Mouse (Mus musculus): Measurements from ENCODE around the gene Kirrel3. TPM values are rescaled to one million over a fixed set of nuclear protein-coding genes. Genes with fewer than 3 reads are reported as not detected.

Gene Kirrel3
- total RNA-seq, 2 experiments from 2014 or later: 59.8 to 65.9 TPM

GRCm38 (mm10) chr9:34589799-34590198 is 104.1 kb downstream of the Kirrel3 start:
- no peak for DNase-seq
- intact Hi-C loops (cut with DNase I): no loop called here

DNA sequence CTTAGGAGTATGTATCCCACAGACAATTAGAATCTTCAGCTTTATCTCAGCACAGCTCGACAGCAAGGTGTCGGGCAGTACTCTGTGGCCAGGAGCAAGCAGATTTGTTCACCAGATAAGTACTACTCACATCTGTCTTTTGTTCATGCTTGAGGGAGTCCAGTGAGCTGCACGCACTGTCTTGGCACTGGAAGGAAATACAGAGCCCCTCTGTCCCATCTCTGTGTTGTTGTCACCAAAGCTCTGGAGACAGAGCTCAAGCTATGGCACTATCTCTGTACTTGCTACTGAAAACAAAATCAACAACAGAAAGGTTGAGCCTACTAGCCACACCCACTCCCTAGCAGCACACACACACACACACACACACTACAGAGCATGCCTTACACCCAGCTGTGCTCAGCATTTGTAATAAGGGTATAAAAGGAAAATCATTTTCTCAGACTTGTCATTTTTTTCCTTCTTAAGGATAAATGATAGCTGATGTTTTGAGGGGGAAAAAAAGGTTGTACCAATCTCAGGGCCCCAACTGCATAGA is 106.4 kb downstream of the Kirrel3 start:
- DNase-seq: no peak
- intact Hi-C loops (cut with DNase I): no loop called here

DNA sequence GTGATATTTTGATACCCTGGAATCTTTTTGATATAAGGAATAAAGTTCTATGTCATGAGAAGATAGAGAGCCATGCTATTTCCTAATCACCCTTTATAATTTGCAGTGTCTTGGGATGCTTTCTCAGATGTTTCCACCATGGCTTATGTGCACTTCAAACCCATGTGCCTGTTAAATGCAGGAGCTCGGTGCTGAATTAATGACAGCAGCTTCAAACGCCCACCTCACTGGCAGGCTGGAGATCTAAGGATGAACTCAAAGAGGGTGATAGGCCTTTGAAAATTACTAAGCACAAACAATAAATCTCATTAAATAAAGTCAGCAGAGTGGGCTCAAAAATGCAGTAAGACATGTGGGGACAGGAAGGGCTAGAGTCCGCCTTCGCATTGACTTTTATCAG is 108.2 kb downstream of the Kirrel3 start:
- intact Hi-C loops (cut with DNase I): no loop called here
- no peak for DNase-seq

- DNase-seq: no peak
- intact Hi-C loops (cut with DNase I): no loop called here
Observed at GRCm38 (mm10) chr9:34600326-34600725, 114.6 kb downstream of the Kirrel3 start.

DNA sequence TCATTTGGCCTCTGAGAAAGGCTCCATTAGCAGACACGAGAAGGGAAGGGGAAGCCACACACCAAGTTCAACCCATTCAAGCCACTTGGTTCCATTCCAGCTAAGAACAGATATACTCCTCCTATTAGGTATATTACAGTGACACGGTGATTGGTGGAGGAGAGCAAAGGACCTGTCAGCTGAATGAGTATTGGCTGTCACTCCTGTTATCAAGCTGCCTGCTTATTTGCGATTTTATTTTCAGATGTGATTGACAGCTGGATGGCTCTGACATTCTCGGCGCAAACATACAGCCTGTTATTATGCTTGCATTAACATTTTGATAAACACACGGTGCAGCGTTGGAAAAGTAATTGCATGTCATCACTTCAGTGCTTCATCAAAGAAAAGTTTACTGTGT is 118.1 kb downstream of the Kirrel3 start:
- DNase-seq: no peak
- intact Hi-C loops (cut with DNase I): no loop called here

DNA sequence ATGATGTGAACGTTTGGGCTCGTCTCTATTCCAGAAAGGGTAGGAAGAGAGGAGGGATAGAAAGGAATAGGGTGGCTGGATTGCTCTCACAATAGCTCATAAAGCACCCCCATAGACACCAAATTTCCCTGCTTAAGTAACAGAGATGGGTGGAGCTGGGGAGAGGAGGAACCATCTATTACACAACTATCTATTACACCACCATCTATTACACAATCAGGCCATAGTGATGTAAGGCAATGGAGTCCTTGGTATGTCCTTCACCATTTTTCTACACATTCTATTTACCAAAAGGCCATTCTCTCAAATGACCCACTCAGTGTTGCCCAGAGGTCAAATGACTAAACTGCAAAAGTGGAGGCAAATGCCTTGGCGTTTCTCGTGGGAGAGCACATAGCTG is 119.2 kb downstream of the Kirrel3 start:
- intact Hi-C loops (cut with DNase I): no loop called here
- DNase-seq: no peak

- no peak for DNase-seq
- intact Hi-C loops (cut with DNase I): no loop called here
Observed at GRCm38 (mm10) chr9:34605486-34605885, 119.8 kb downstream of the Kirrel3 start.

- DNase-seq: peak; percentile 83
- intact Hi-C loops (cut with DNase I): no loop called here
Observed at GRCm38 (mm10) chr9:34607976-34608375, 122.3 kb downstream of the Kirrel3 start.

DNA sequence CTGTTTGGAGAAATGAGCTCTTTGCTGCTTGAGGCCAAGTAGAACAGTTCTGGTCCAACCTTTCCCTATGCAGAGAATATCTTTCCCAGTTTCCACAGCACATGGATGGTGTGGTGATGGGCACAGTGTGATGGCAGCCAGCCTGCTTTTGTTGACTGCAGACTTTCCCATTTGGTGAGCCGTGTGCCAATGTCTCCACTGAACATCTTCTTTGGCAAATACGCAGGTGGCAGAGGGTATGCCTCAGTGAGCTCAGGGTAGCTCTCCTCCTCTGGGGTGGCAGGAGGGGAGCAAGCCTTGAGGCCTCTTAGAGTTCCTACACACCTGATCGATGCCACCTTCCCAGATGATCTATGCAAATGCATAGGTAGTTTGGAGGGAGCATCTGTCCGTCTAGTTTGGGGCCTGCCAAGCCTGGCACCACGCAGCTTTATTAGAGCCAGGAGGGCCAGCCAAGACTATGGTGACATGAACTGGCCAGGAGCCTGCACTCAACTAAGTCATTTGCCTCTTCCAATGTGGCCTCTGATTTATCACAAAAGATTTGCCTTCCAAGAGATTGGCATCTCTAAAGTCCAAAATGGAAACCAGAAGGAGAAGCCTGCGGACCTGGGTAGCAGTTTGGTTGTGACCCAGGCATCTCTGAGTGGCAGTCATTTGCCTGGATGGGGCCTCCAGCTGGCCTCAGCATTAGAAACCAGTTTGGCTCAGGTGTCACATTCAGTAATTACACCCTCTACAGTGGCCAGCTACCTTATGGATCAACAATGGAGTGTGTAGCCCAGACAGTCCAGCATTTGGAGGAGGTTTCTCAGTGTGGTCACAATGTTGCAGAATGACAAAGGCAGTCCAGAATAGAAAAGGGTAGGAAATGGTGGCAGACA is 127.4 kb downstream of the Kirrel3 start:
- DNase-seq: peak; percentile 84
- intact Hi-C loops (cut with DNase I): no loop called here

- DNase-seq: no peak
- intact Hi-C loops (cut with DNase I): no loop called here
Observed at GRCm38 (mm10) chr9:34618099-34618498, 132.4 kb downstream of the Kirrel3 start.

DNA sequence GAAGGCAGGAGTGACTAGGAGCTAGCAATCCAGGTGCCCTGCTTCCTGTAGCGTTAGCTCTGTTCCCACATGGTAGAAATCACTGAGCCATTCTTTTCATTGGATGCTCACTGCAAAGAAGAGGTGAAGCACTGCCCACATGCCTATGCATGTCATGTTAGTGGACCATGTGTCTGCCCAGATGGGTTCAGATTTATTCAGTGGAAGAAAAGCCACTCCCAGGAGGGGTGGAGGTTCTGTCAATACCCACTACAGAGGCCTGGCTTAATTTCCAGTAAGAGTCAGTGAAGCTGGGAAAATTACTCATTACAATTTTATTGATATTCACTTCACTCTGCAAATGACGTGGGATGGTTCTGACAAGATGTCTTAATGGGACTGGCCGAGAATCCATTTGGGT is 134.2 kb downstream of the Kirrel3 start:
- no peak for DNase-seq
- intact Hi-C loops (cut with DNase I): no loop called here

GRCm38 (mm10) chr9:34623526-34623925 is 137.8 kb downstream of the Kirrel3 start:
- peak; percentile 39 for DNase-seq
- intact Hi-C loops (cut with DNase I): no loop called here

- intact Hi-C loops (cut with DNase I): no loop called here
- no peak for DNase-seq
Observed at GRCm38 (mm10) chr9:34624021-34624420, 138.3 kb downstream of the Kirrel3 start.

DNA sequence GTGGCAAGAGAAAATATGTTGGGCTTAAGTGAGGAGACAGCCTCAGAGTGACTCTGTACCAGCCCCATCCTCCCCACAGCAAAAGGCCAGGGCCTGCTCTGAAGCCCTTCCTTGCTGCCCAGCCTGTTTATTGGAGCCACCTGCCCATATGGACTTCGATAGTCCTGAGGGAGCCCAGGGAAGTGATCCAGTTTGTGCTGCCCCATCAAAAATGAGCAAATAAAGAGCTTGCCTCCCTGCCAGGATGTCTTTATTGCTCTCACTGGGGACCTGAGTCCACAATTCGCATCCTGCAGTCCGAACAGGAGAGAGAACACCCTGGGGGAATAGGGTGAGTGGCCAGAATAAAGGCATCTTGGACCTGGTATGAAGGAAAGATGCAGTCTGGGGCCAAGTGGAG is 143.1 kb downstream of the Kirrel3 start:
- intact Hi-C loops (cut with DNase I): no loop called here
- no peak for DNase-seq

DNA sequence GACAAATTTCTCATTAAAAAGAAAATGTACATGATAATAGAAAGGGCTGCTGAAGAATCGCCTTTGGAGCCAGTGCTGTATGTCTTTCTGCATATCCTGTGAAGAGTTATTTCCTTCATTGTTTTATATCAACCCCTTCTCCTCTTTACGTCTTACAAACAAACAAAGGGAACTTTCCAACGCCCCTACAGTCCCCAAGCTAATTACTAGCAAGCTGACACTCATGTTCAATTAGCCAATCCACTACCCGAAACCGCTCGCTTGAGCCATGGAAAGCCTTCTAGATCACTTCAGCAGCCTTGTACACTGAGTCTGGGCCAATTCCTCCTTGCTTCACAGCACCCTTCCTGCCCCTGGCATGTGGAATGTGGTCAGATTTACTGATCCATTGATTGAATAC is 150.0 kb downstream of the Kirrel3 start:
- DNase-seq: no peak
- intact Hi-C loops (cut with DNase I): no loop called here

DNA sequence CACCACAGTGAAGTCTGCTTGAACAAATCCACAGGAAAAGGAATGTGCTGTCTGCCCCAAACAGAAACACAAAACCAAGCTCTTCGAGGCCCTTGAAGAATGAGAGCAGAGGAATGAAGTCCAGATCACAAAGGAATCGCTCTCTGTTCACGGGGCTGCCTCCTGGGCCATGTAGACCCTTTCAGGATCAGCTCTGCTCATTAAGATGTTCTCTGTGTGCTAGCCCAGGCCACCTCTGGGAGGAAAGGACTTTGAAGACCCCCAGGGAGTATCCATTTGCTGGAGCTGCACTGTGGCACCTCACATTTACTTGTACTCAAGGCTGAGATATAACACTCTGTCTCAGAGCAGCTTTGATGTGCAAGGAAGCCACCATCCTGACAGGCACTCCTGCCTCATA is 158.2 kb downstream of the Kirrel3 start:
- intact Hi-C loops (cut with DNase I): no loop called here
- no peak for DNase-seq

- intact Hi-C loops (cut with DNase I): no loop called here
- no peak for DNase-seq
Observed at GRCm38 (mm10) chr9:34644392-34644791, 158.7 kb downstream of the Kirrel3 start.

DNA sequence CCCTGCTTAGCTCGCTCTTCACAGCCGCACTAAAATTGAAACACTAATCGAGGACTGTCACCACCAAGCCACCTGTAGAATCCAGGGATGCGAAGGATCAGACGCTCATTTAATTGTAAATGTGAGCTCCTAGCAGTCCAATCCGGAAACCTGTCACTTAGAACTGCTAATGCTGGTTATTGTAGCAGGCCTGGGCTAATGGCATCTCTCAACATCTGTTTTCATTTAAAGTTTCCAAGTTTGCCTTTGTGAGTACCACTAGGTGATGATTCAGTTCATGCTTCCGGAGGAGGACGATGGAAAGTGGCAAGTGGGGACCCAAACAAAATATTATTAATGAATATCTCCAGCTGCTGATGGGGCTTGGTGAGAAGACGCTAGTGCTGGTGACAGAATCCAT is 161.1 kb downstream of the Kirrel3 start:
- no peak for DNase-seq
- intact Hi-C loops (cut with DNase I): no loop called here

DNA sequence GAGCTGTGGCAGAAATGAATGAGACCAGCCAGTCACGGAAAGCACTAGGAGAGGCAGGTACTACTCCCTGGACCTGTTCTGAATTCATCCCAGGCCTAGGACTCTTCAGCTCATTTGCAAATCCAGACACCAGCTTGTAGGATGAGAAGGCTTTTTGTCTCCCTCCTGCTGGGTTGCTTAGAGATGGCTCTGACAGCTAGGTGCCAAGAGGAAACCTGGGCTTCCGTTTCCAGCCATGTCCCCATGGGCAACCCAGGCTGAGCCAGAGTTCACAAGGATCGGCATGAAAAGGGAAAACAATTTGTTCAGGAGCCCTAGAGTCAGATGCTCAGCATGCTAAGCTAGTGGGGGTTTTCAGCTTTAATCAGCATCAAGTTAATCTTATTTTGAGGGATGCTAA is 166.6 kb downstream of the Kirrel3 start:
- DNase-seq: no peak
- intact Hi-C loops (cut with DNase I): no loop called here

- peak; percentile 19 for DNase-seq
Observed at GRCm38 (mm10) chr9:34653141-34653540, 167.4 kb downstream of the Kirrel3 start.

DNA sequence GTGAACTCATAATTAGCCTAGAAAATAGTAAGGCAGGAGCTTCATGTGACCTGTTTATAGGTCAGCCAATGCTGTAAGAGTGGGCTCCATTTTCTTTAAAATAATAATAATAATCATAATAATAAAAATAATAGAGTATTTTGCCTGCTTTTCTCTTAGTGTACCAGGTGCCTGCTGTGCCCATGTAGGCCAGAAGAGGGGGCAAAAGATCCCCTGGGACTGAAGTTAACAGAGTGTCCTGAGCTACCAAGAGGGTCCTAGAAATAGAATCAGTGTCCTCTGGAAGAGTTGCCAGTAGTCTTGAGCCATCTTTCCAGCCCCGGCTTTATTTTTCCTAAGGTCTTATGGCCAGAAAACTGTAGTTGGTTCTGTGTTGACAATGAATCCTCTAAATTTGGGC is 174.9 kb downstream of the Kirrel3 start:
- DNase-seq: no peak
- intact Hi-C loops (cut with DNase I): no loop called here

More at GRCm38 (mm10) chr9:34653141-34653540, 167.4 kb downstream of the Kirrel3 start:
- intact Hi-C loops (cut with DNase I): no loop called here

DNA sequence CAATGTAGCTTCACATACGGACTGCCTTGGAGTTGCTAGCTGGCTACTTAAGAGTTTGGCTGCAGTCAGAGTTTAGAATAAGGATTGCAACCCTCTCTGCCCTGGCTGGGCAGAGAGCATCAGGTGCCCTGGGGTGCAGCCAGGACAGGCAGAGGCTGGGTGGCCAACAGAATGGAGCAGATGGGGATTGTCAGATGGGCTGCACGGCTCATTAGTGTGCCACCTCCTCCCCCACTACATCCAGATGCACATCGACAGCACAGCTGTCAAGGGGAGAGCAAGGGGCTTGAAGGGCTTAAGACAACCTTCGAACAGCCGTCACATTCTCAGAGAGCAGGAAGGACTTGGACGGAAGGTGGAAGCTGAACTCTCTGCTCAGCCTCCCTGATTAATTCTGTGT is 177.7 kb downstream of the Kirrel3 start:
- intact Hi-C loops (cut with DNase I): no loop called here
- DNase-seq: peak; percentile 76

All from left cerebral cortex, postnatal 4 days (tissue).